Mouse (Mus musculus) kidney, postnatal 4 days (tissue): ENCODE data around the gene 6330403K07Rik.

Experiments
- DNase-seq, 2 experiments: peaks; one replicate each; pipeline ENCODE4 v3.0.0; 2021; ENCODE audit warnings: mixed read lengths in 2 of 2

Gene 6330403K07Rik

DNA sequence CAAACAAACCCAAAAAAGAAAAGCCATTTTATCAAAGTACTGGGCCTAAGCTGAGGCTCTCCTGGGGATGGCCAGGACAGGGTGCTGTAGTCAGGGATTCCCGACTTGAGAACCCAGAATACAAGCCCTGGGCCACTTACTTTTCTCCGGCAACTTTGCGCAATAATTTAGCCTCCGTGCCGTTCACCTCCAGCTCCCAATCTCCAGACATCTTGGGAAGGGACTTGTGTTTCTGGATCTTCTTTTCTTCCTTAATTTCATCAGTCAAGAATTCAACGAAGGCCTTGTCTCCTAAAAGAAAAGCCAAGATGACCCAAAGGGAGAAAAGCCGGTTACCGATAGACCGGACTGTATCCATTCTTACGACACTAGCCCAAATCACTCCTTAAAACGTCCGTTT lies 51.3 kb downstream of the 6330403K07Rik start:
- DNase-seq, result no peak
